Mouse (Mus musculus): ENCODE measurements around the gene Prps2. TPM values are rescaled to one million over a fixed set of nuclear protein-coding genes. Genes with fewer than 3 reads are reported as not detected.

Prps2 gene
- total RNA-seq, 2 experiments from 2014 or later, result 22.5 to 35.0 TPM

- peak; percentile 49 for ATAC-seq (ENCODE audit: poor library complexity, severe bottlenecking)
Observed at GRCm38 (mm10) chrX:167328519-167328918, 54.0 kb downstream of the Prps2 start.

- ATAC-seq (ENCODE audit: poor library complexity, severe bottlenecking), result no peak
Observed at GRCm38 (mm10) chrX:167323742-167324141, 58.8 kb downstream of the Prps2 start.

- no peak for ATAC-seq (ENCODE audit: poor library complexity, severe bottlenecking)
Observed at GRCm38 (mm10) chrX:167321233-167321806, 61.2 kb downstream of the Prps2 start.

GRCm38 (mm10) chrX:167318819-167319396 lies 63.6 kb downstream of the Prps2 start:
- peak; percentile 90 for ATAC-seq (ENCODE audit: poor library complexity, severe bottlenecking)

- peak; percentile 86 for ATAC-seq (ENCODE audit: poor library complexity, severe bottlenecking)
Observed at GRCm38 (mm10) chrX:167315766-167316165, 66.8 kb downstream of the Prps2 start.

GRCm38 (mm10) chrX:167315093-167315726 lies 67.3 kb downstream of the Prps2 start:
- ATAC-seq (ENCODE audit: poor library complexity, severe bottlenecking), result peak; percentile 10; the same call in 1 of the 2 replicates

GRCm38 (mm10) chrX:167302061-167302460 lies 80.5 kb downstream of the Prps2 start:
- ATAC-seq (ENCODE audit: poor library complexity, severe bottlenecking), result peak; percentile 76

Other genes with a start within 250 kb of the Prps2 start
- gene Tmsb4x, start 173.4 kb downstream of the Prps2 start, total RNA-seq (2015), result 11,237 and 11,623 TPM in 2 replicates
- 5,986 and 6,405 TPM in 2 replicates for gene Tmsb4x, start 173.4 kb downstream of the Prps2 start, total RNA-seq (2017)
- 120 and 131 TPM in 2 replicates for gene Tlr8, start 118.4 kb downstream of the Prps2 start, total RNA-seq (2015)
- gene Tlr8, start 118.4 kb downstream of the Prps2 start, total RNA-seq (2017), result 102 and 107 TPM in 2 replicates
- gene Tlr7, start 52.2 kb downstream of the Prps2 start, total RNA-seq (2015), result 61.2 and 61.8 TPM in 2 replicates
- gene Tlr7, start 52.2 kb downstream of the Prps2 start, total RNA-seq (2017), result 28.7 and 41.5 TPM in 2 replicates

Data from megakaryocyte, adult 5-6 weeks (primary cell).